Mouse (Mus musculus) gastrocnemius, adult 18-20 months (tissue): ENCODE measurements at regions not wholly inside any gene's neighbourhood (a gene's known extent, or its start where the extent isn't known, plus 50 kb on each side); places are given as distances from the start of the nearest gene placed in this dataset.

ENCODE experiments used
- DNase-seq: peaks from one replicate; pipeline ENCODE4 v3.0.0; 2021; ENCODE audit warnings: low spot score

DNA sequence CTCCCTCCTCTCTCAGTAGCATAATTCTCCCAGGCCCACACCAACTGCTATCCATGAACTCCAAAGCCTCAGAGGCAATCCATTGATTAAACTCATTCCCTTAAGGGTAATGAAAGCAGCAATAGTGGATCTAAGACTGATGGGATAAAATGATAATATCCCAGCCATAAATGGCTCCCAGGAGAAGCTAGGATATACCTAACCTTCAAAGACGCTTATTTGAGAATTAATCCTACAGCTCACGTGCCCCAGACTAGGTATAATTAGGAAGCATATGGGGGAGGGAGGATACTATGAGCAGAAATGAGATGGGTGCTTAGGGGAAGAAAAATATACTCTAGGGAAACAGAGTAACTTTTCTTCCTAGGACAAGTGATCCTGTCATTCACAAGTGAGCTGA, 52.8 kb upstream of the Rnf32 start:
- no peak for DNase-seq

DNA sequence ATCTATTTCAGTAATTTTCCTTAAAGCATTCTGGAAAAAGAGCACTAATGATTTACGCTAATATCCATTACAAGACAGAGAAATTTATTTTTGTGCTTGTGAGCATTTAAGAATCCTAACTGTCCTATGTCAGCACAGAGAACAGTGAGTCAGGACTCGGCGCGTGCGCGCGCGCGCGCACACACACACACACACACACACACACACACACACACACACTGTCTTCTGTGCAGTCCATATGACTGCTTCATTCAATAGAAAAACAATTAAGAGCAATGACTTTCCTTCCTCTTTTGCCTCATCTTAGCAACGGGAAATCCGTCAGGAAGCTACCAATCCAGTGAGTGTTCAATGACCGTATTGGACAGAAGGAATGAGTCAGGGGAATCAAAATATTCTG, 53.3 kb upstream of the Rnf32 start:
- DNase-seq: no peak

DNA sequence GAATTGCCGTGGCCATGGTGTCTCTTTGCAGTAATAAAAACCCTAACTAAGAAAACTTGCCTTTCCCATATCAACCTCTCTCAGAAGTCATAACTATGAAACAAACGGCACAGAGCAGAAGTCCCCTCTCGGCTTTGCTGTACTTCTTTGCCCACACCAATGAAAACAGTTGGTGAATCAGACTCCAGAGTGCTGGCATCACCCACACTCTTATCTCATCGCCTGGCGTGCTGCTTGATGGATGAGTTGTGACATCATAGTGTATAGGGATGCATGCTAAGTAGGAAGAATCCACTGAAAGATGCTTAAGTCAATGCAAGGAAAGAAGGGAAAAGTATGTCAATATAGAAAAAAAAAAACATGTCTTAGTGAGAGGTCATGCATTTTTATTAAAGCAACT, 58.3 kb upstream of the Rnf32 start:
- no peak for DNase-seq

DNA sequence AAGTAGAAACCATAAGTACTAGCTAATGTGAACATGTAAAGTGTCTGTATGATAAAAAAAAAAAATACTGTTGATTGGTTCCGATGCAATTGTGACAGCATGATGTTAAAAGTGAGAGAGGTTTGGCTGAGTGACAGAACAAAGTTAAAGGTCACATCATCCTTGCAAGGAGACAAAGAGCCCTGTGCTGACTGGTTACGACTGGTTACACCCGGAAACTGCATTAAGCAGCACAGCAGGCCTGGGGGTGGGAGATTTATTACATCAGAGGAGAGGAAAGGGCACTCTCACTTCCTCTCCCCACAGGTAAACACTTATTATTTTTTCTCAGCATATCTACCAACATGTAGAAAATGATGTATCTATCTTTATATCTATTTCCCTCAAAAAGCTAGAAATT, 63.5 kb upstream of the Rnf32 start:
- no peak for DNase-seq

DNA sequence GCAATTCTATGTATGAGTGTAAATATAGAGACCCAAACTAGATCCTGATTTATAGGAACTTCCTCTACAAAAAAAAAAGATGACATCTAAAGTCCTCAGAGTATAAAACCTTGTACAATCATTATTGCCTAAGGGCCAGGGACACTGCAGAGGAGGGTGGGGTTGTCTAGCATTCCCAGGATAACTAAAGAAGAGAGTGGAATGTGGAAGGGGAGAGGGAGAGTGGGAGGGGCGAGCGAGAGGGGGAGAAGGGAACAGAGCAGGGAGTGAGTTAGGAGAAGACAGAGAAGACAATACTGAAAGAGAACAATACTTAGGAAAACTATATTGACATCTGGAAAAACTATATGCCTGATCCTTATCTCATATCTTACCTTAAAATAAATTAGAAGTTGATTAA, 64.0 kb upstream of the Rnf32 start:
- no peak for DNase-seq

DNA sequence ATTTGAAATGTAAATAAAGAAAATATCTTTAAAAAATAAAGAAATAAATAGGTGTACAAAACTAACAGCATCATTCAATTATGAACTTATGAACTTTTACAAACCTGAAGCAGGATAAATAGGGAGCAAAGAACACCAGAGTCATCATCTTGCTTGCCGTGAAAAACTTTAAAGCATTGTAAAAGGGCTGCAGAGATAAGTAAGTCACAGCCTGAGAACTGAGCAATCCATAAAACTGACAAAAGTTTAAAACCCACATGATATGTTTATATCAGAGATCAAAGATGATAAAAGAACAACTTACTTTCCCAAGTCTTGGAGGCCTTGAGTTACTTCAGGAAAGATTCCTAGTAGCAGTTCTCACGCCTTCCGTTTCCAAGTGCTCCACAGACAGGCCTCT, 66.1 kb upstream of the Rnf32 start:
- DNase-seq: no peak

DNA sequence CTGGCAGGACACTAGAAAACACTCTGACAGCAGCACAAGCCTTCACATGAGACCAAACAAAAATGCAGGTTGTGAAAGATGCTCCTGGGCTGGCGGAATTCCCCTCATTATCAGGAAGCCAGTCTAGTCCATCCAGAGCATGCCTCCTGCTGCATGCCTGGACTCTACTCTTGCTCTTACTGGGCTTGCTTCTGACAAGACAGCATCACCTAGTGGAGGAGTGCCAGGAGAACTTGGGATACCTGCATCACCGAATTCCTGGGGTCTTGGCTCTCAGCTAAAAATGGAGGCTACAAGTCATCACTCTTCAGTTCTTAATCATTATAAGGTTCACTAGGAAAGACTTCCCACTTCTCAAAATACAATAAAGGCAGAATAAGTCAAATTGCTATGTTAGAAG, 78.8 kb upstream of the Rnf32 start:
- no peak for DNase-seq

DNA sequence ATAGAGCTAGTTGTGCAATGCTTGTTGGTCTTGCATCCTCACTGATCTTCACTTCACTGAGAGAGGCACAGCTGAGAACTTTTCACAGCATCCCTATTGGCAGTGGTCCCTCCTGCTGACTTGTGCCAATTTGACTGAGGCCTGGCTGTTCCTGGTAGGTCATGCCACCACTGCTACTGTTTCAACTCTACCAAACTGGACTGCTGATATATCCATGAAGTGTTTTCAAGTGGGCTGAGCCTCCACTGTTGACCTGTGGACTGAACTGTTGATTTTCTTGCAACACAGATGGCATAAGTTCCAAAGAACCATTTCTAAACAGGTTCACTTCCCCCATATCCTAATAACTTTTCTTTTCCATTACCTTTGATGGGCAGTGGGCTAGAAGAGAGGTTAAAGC, 83.3 kb upstream of the Rnf32 start:
- DNase-seq: no peak

DNA sequence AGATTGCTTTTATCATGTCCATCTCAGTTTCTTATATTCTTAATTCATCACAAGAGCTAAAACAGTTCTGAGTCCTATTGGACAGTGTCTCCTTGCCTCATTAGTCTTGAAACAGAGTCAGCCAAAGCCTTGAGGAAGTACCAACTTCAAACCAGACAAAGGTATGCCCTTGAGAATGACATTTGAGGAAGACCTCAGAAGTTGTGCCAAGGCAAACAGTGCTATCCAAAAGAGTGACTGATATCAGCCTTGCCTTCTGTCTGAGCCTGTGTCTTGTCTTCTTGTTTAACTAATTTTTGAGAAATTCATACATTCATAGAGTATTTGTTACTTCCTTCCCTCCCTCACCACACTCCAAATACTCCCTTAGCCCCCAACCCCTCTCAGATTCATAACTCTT, 88.5 kb upstream of the Rnf32 start:
- DNase-seq: no peak

DNA sequence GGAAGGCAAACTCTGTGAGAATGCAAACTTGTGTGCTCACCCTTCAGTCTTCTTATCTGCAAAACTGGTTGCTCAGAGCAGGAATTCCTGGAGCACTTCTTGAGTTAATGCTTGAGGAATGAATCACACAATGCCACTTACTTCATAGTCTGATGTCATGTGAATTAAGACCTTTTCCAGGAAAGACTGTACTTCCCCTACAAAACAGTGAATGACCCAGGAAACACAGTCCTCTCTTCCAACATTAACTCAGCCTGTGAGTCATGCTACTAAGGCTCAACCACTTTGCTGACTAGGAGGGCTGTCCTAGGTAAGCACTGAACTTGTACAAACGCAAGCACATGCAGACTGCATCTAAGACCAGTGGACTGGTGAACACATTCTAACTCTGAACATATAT, 112.5 kb upstream of the Rnf32 start:
- DNase-seq: no peak

DNA sequence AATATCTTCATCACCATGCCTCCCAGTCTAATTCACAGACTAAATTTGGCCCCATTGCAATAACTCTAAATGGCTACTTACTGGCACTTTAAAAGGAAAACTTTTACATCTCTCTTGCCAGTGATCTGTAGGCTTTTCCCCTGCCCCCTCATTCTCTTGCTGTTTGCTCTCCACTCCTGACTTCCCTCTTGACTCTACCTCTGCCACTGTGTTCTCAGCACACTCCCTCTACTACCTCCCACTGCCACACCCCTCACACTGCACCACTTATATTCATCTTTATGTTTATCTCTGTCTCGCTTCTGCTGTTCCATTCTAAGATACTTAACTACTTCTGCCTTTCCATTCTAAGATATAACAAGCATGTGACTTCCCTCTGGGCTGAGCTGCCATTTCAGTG, 141.4 kb upstream of the Rnf32 start:
- no peak for DNase-seq

DNA sequence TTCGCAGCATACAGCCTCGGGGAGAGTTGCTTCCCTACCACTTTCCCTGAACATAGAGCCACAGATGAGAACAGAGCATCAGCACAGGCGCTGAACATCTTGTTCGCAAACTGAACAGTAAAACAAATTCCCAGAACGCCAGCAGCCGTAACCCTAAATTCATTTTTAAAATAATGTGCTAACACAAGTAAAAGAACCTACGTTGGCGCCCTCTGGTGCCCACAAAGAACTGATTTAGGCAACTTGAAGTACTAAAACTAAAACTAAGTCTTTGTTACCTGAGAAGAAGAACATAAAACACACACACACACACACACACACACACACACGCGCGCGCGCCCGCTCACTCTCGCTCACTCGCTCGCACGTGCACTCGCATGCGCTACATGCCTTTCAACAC, 159.2 kb upstream of the Rnf32 start:
- DNase-seq: no peak

DNA sequence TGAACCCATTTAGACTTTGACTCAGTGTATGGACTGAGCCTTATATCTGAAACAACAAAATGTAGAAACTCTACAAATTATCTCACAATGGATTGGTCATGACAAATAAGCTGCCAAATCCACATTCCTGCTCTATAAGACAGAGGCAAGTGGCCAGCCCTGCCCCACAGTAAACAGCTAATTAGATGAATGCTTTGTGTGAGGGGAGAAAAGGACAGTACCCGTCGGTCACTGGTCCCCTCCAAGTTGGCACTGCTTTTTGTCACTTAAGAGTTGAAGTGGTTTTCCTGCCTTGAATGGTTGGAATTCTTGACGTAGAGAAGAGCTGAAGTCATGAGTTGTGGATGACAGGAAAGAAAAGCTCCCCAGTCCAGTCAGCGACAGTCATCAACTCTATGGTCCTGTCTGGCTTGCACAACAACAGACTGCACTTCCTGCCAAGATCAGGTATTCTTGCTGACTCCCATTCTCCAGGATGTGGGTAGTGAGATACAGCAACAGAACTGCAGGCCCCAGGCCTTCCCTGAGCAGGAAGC, 162.3 kb upstream of the Rnf32 start:
- DNase-seq: no peak

DNA sequence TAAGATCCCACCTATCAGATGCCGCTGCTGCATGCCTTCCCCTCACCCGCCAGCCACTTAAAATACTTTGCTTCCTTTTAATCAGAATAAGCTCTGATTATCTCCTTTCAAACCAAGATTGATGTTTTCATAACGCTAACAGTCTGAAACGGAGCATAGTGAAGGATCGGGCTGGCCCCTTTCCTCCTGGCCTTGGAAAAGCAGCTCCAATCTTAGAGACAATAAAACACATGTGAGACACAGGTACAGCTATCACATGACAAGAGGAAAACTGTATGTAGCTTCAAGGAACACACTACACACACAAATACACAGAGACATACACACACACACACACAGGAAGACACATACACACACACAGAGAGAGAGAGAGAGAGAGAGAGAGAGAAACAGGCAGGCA, 165.3 kb upstream of the Rnf32 start:
- no peak for DNase-seq

DNA sequence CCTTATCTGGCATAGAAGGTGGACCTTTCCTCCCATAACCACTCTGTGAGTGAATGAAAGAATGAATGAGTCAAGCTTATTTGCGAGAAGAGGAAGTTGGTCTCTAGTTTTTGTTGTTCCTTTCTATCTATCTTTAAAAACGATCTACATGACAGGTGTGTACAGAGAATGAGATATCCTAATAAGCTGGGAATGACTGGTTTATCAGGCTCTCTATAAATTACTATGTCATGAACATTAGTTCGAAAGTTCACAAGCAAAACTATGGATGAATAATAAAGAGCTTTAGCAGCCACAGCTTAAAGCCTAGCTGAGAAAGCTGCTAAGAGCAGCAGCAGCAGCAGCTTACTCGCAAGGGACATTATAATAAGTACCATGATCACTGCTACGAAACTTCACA, 165.8 kb upstream of the Rnf32 start:
- DNase-seq: no peak

DNA sequence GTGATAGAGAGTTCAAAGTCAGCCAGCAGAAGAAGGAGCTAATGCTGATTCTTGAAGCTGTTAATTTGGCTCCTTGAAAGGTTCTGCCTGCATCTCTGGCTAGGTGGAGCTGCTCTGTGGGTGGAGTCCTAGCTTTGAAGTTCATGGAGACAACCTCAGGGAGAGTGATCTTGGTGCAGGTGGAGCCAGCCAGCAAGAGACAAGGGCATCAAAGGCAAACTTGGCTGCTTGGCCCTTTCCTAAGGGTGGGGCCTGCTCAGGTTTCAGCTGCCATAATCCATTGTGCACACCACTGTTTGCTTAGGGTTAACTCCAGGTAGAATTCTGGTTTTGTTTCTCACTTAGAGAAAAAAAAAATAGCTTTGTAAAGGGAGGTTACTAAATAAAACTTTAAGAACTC, 170.7 kb upstream of the Rnf32 start:
- DNase-seq: no peak

DNA sequence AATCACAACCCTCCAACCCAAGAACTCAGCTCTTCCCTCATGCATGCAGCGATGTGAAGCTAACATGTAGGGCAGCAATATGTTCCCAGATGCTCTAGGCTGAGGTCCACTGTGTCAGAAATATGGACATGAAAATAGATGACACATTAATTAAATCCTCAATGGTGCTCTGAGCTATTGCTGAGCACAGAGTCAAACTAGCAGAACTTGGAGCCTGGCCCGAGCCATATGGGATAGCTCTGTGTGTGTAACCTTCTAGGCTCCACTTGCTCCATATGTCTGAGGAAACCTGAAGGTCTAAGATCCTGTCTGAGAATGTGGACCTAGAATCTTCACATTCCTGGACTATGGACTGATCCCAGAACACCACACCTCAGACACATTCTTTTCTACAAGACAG, 203.0 kb upstream of the Rnf32 start:
- no peak for DNase-seq

DNA sequence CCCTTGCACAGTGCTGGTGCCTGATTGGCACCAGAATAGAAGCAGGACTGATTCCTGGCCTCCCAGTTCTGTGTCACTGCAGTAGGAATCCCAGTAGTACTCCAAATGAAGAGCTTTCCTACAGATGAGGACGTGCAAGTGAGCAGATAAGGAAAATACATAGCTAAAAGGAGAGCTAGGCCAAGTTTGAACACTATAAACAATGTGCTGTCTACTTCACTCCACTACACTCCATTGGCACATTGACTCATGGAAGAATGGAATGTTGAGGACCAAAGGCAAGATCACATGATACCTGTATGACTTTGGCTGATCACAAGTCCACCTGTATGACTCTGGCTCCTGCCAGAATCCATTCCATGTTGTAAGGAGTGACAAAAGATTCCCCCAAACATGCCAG, 215.9 kb upstream of the Rnf32 start:
- DNase-seq: no peak

DNA sequence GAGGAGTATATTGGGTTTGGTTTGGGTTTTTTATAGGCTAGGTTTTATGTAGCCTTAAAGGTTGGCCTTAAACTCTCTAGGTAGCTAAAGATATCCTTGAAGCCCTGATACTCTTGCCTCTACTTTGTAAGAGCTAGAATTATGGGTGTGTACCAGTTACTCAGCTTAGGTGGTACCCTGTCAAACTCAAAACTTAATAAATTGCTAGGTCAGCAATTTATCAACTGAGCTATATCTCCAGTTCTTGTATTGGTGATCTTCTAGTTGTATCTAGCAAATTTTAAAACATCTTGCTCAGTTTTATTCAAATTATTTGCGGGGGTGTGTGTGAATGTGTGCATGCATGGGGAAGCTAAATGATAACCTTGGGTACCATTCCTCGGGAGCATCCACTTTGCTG, 225.4 kb upstream of the Rnf32 start:
- DNase-seq: no peak

DNA sequence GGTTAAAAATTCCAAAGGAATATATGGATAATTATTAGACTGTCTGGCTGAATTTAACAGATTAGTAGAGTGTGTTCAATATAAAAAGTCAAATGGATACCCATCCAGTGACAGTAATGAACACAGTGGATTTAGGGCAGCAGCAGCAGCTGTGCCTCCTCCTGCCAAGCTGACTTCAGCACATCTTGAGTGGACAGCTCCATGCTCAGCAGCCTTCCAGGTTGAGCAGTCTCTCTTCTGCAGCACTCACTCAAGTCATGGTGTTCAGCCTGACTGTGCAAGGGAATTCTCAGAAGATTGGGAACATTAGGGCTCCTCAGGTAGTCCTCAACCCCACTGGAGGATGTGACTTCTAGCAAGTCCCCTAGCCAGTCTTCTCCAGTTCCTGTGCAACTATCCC, 240.8 kb upstream of the Rnf32 start:
- no peak for DNase-seq

DNA sequence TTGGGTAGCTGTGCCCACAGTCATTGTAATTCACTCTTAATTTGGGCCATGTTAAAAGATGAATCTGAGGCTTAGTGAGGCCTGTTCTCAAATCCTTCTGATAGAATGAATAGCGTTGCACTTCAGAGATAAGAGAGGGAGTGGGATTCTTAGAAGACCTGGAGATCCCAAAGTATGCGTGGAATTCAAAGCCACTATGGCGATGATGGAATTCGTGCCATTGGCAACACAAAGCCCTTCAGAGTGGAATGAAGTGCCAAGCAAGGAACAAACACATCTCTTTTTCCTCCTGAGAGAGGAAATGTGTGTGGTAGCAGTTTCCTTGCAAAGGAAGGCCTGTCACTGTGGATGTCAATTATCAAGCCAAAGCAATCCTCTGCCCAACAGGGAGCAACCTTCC, 248.3 kb upstream of the Rnf32 start:
- DNase-seq: no peak

DNA sequence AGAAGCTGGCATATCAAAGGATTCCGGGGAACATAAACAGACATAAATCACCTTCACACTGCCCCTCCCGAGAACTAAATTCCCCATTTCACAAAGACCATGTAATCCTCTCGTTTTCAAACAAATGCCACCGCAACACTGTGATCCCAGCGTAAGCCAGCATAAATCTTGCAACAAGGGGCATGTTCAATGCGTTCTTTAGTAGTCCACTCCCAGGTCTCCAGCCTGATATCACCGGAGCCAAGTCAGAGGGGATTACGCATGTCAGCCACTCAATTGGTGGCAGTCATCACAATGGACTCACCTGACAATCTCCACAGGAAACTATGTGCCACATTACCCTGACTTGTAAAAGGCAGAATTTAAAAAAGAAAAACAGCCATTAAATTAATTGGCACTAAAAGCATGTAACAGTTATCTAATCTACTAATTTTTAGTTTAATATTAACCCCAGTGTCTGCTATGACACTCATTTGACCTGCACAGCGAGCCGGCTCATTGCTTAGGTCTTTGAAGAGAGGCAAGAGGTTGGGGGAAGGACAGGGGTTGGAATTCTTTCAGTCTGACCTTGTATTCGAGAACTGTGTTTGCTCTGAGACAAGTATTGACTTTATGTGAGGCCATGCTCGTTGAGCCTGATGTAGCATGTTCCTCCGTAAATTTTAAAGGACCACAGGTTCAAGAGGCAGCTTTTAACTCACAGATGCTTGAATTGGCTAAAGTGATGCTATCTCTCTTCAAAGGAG, 252.0 kb upstream of the Rnf32 start:
- DNase-seq: no peak

DNA sequence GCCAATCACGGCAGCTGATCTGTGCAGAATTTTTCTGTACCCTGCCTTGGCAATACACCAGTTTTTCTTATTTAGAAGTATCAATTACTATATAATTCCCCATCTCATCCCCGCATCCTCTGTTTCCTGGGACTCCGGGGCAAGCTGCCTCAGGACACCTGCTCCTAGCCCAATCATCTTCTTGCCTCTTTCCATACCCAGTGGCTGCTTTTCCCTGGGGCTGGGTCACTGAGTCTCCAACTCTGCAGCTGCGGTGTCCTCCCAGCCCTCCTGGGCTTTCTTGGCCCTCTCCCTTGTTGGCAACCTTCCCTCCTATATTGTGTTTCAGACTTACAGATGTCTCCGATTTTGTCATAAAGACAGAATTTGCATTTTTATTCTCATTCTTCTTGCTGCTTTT, 254.8 kb upstream of the Rnf32 start:
- DNase-seq: no peak
